Mouse (Mus musculus) neural tube, embryonic 12.5 days (tissue): ENCODE data around the gene Fam110c. TPM values are rescaled to one million over a fixed set of nuclear protein-coding genes. Genes with fewer than 3 reads are reported as not detected.

Source experiments
- ATAC-seq: fragments of 200-750 bp; cut with Nextera tagmentation; 2 replicates; pipeline ENCODE4 v1.8.0; 2017; ENCODE audit warnings: low read depth, mild to moderate bottlenecking, moderate TSS enrichment, moderate library complexity; ENCODE audit not compliant: low FRiP score
- H3K27ac ChIP-seq: fragments of 300-500 bp; sonication (generic); 2 replicates; pipeline ENCODE4 v1.5.1; 2016
- H3K27me3 ChIP-seq: fragments of 300-500 bp; sonication (generic); replicated peaks from 2 replicates; pipeline ENCODE4 v1.6.1; 2016; ENCODE audit warnings: mild to moderate bottlenecking
- H3K36me3 ChIP-seq: fragments of 300-500 bp; sonication (generic); 2 replicates; pipeline ENCODE4 v1.6.1; 2016; ENCODE audit warnings: mild to moderate bottlenecking
- H3K4me1 ChIP-seq: fragments of 300-500 bp; sonication (generic); 2 replicates; pipeline ENCODE4 v1.6.1; 2016
- H3K4me2 ChIP-seq: fragments of 300-500 bp; sonication (generic); replicated peaks from 2 replicates; pipeline ENCODE4 v1.6.1; 2016; ENCODE audit warnings: mild to moderate bottlenecking
- H3K4me3 ChIP-seq: fragments of 300-500 bp; sonication (generic); 2 replicates; pipeline ENCODE4 v1.5.1; 2016
- H3K9ac ChIP-seq: fragments of 300-500 bp; sonication (generic); 2 replicates; pipeline ENCODE4 v1.6.1; 2016; ENCODE audit warnings: mild to moderate bottlenecking
- H3K9me3 ChIP-seq: fragments of 300-500 bp; sonication (generic); 2 replicates; pipeline ENCODE4 v1.6.1; 2016; ENCODE audit warnings: mild to moderate bottlenecking
- WGBS: fragments of 180-500 bp; shearing (Covaris S2); methylation state at CpG from one replicate; pipeline ENCODE4 v1.1.7; 2016; 5-methylcytosine and 5-hydroxymethylcytosine counted together
- polyA plus RNA-seq: library from polyadenylated mRNA; unstranded; fragments of >200 nt; fragmentation: Nextera tagmentation; extraction: Ambion mirVana; gene quantifications from 2 replicates; pipeline ENCODE4 v1.2.1, GENCODE M21; 2016

The Fam110c gene
- polyA plus RNA-seq, 1 experiment from 2014 or later = not detected

GRCm38 (mm10) chr12:31120535-31120934, 46.9 kb downstream of the Fam110c start:
- ATAC-seq = no peak
- WGBS = 76% methylated on average over 5 of the region's 5 CpGs
- no peak overlapping the region for H3K4me2 ChIP-seq

DNA sequence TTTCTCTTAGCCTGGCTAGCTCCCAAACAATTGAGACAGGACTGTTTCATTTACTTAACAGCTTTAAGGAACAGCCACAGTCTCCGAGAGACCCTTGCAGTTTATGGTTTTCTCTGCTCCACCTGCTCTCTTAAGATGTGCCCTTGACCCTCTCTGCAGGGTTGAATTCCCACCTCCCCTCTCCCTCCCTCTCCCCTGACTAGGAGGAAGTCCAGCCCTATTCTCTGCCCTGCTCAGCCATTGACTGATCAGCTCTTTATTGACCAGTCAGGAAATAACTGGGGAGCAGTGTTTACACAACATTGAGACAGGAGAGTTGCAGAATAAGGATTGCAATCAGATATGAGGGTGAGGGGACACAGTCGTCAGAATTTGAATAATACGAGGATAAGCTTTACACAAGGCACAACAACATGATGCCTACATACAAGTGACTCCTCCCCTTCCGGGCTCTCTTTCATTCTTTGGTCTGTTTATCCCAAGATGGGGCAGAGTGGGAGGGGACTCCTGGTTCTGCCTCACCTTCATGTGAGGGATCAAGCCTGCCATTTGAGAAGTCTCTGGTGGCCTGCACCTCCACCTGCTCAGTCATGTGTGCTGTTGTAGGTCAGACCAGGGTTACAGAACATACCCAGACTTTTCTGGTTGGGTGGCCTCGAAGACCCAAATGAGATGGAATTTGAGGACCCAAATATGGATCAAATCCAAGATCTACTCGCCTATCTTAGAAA, 49.4 kb downstream of the Fam110c start:
- ATAC-seq = no peak
- H3K4me2 ChIP-seq = no peak overlapping the region
- 71% methylated on average over 6 of the region's 6 CpGs for WGBS
- H3K4me1 ChIP-seq = no peaks in the 10 kb centered on the region
- no peaks in the 10 kb centered on the region for H3K9me3 ChIP-seq
- H3K4me3 ChIP-seq = no peak overlapping the region
- no peak overlapping the region for H3K9ac ChIP-seq
- no peak overlapping the region for H3K27ac ChIP-seq
- H3K27me3 ChIP-seq = no peaks in the 10 kb centered on the region
- H3K36me3 ChIP-seq = no peaks in the 10 kb centered on the region

More at GRCm38 (mm10) chr12:31120535-31120934, 46.9 kb downstream of the Fam110c start:
- H3K4me1 ChIP-seq = no peaks in the 10 kb centered on the region
- no peak overlapping the region for H3K9ac ChIP-seq
- no peaks in the 10 kb centered on the region for H3K9me3 ChIP-seq
- no peaks in the 10 kb centered on the region for H3K27me3 ChIP-seq
- H3K36me3 ChIP-seq = no peaks in the 10 kb centered on the region
- H3K4me3 ChIP-seq = no peak overlapping the region
- no peak overlapping the region for H3K27ac ChIP-seq

GRCm38 (mm10) chr12:31126071-31126470, 52.4 kb downstream of the Fam110c start:
- Histone ChIP-seq H3K4me2 (no peak overlapping the region), H3K9me3 (no peaks in the 10 kb centered on the region), H3K4me3 (no peak overlapping the region), H3K9ac (no peak overlapping the region), H3K27me3 (no peaks in the 10 kb centered on the region), H3K27ac (no peak overlapping the region), H3K36me3 (no peaks in the 10 kb centered on the region), H3K4me1 (no peaks in the 10 kb centered on the region)
- ATAC-seq = no peak
- 42% methylated on average over 1 of the region's 1 CpGs for WGBS

GRCm38 (mm10) chr12:31129548-31129947, 55.9 kb downstream of the Fam110c start:
- H3K9ac ChIP-seq = no peak overlapping the region
- H3K4me2 ChIP-seq = no peak overlapping the region
- no peaks in the 10 kb centered on the region for H3K9me3 ChIP-seq
- H3K36me3 ChIP-seq = no peaks in the 10 kb centered on the region
- no peak overlapping the region for H3K4me3 ChIP-seq
- no peak overlapping the region for H3K27ac ChIP-seq
- 83% methylated on average over 4 of the region's 4 CpGs for WGBS
- H3K4me1 ChIP-seq = no peaks in the 10 kb centered on the region
- no peaks in the 10 kb centered on the region for H3K27me3 ChIP-seq
- no peak for ATAC-seq

Other genes with a start within 250 kb of the Fam110c start
- gene Alkal2, start 189.5 kb upstream of the Fam110c start, polyA plus RNA-seq = 0.14 and 0.51 TPM in 2 replicates
- gene Acp1, start 162.3 kb upstream of the Fam110c start, polyA plus RNA-seq = 131 and 134 TPM in 2 replicates
- gene Sh3yl1, start 162.2 kb upstream of the Fam110c start, polyA plus RNA-seq = 31.7 and 32.0 TPM in 2 replicates
- gene Gm6993, start 166.9 kb downstream of the Fam110c start, polyA plus RNA-seq = not detected in 2 replicates
- gene Lamb1, start 191.4 kb downstream of the Fam110c start, polyA plus RNA-seq = 34.1 and 39.4 TPM in 2 replicates